Mouse (Mus musculus) regulatory T cell (primary cell): Measurements from ENCODE around the gene Fut7.

ENCODE experiments used
- in situ Hi-C: fragments of 300-600 bp; cut with MboI, MseI; formaldehyde crosslinking; loops from one replicate; pipeline ENCODE4 v1.15.1; 2025; ENCODE audit warnings: high pct_unique_total_duplicates

Gene Fut7

GRCm38 (mm10) chr2:25421896-25422295, 1.2 kb upstream of the Fut7 start:
- in situ Hi-C loops = loop anchor here (10.0 kb wide), 1 partner anchor 1037 kb away; no protein-coding TSS in a partner anchor

- in situ Hi-C loops = loop anchor here (10.0 kb wide), 1 partner anchor 1039 kb away; no protein-coding TSS in a partner anchor
Measured at GRCm38 (mm10) chr2:25423626-25424025, 559 bp downstream of the Fut7 start.

GRCm38 (mm10) chr2:25425481-25425880, 2.4 kb downstream of the Fut7 start:
- in situ Hi-C loops = loop anchor here (10.0 kb wide), 1 partner anchor 1041 kb away; no protein-coding TSS in a partner anchor

GRCm38 (mm10) chr2:25426721-25427191, 3.7 kb downstream of the Fut7 start:
- in situ Hi-C loops = loop anchor here (10.0 kb wide), 1 partner anchor 1042 kb away; no protein-coding TSS in a partner anchor

GRCm38 (mm10) chr2:25427256-25427655, 4.2 kb downstream of the Fut7 start:
- in situ Hi-C loops = loop anchor here (10.0 kb wide), 1 partner anchor 1042 kb away; no protein-coding TSS in a partner anchor

GRCm38 (mm10) chr2:25428442-25429236, 5.6 kb downstream of the Fut7 start, which contains the start of gene Abca2:
Gene Abca2 (plus strand): TSS chr2:25428703.
- in situ Hi-C loops = loop anchor here (10.0 kb wide), 1 partner anchor 1044 kb away; no protein-coding TSS in a partner anchor

GRCm38 (mm10) chr2:25429435-25430180, 6.5 kb downstream of the Fut7 start:
- in situ Hi-C loops = loop anchor here (10.0 kb wide), 1 partner anchor 1045 kb away; no protein-coding TSS in a partner anchor

GRCm38 (mm10) chr2:25430395-25431233, 7.5 kb downstream of the Fut7 start:
- in situ Hi-C loops = no loop called here

GRCm38 (mm10) chr2:25431308-25431855, 8.3 kb downstream of the Fut7 start:
- in situ Hi-C loops = no loop called here

GRCm38 (mm10) chr2:25432326-25433098, 9.4 kb downstream of the Fut7 start:
- in situ Hi-C loops = no loop called here

GRCm38 (mm10) chr2:25433101-25433500, 10.0 kb downstream of the Fut7 start:
- in situ Hi-C loops = no loop called here

GRCm38 (mm10) chr2:25434292-25434691, 11.2 kb downstream of the Fut7 start:
- in situ Hi-C loops = no loop called here

- in situ Hi-C loops = no loop called here
Measured at GRCm38 (mm10) chr2:25436286-25436820, 13.3 kb downstream of the Fut7 start.

- in situ Hi-C loops = no loop called here
Measured at GRCm38 (mm10) chr2:25441067-25441466, 18.0 kb downstream of the Fut7 start.

GRCm38 (mm10) chr2:25442682-25443081, 19.6 kb downstream of the Fut7 start:
- in situ Hi-C loops = no loop called here

- in situ Hi-C loops = no loop called here
Measured at GRCm38 (mm10) chr2:25450853-25451647, 28.0 kb downstream of the Fut7 start.

- in situ Hi-C loops = no loop called here
Measured at GRCm38 (mm10) chr2:25452951-25453350, 29.9 kb downstream of the Fut7 start.

- in situ Hi-C loops = no loop called here
Measured at GRCm38 (mm10) chr2:25456205-25456953, 33.3 kb downstream of the Fut7 start, which contains the start of gene Clic3. Gene Clic3 (plus strand): TSS chr2:25456838.
